Mouse (Mus musculus) forebrain, embryonic 14.5 days (tissue): Measurements from ENCODE around the gene Tiam1. TPM values are rescaled to one million over a fixed set of nuclear protein-coding genes. Genes with fewer than 3 reads are reported as not detected.

Experiments
- ATAC-seq: fragments of 200-750 bp; cut with Nextera tagmentation; 2 replicates; pipeline ENCODE4 v1.8.0; 2017; ENCODE audit warnings: mild to moderate bottlenecking, moderate library complexity
- DNase-seq: peaks from one replicate; pipeline ENCODE4 v3.0.0-alpha.2; 2015; ENCODE audit warnings: low spot score
- H3K27ac ChIP-seq: fragments of 300-500 bp; sonication (generic); 2 replicates; pipeline ENCODE4 v1.5.1; 2014; ENCODE audit warnings: low read depth, mild to moderate bottlenecking, control low read depth, low read length, moderate library complexity
- H3K27me3 ChIP-seq: fragments of 300-500 bp; sonication (generic); replicated peaks from 2 replicates; pipeline ENCODE4 v1.6.1; 2014; ENCODE audit warnings: low read length, control low read depth, mixed read lengths; ENCODE audit not compliant: control insufficient read depth, insufficient read depth
- H3K36me3 ChIP-seq: fragments of 300-500 bp; sonication (generic); 2 replicates; pipeline ENCODE4 v1.6.1; 2014; ENCODE audit warnings: low read length, control low read depth; ENCODE audit not compliant: control insufficient read depth, insufficient read depth
- H3K4me1 ChIP-seq: fragments of 300-500 bp; sonication (generic); 2 replicates; pipeline ENCODE4 v1.6.1; 2014; ENCODE audit warnings: antibody characterized with exemption, low read length, control low read depth; ENCODE audit not compliant: control insufficient read depth, insufficient read depth
- H3K4me2 ChIP-seq: fragments of 300-500 bp; sonication (generic); 2 replicates; pipeline ENCODE4 v1.6.1; 2014; ENCODE audit warnings: mild to moderate bottlenecking, control low read depth, low read length
- H3K4me3 ChIP-seq: fragments of 300-500 bp; sonication (generic); 2 replicates; pipeline ENCODE4 v1.5.1; 2014; ENCODE audit warnings: low read depth, low read length, control low read depth
- H3K9ac ChIP-seq: fragments of 300-500 bp; sonication (generic); 2 replicates; pipeline ENCODE4 v1.6.1; 2014; ENCODE audit warnings: mild to moderate bottlenecking, low read length, control low read depth, moderate library complexity
- H3K9me3 ChIP-seq: fragments of 300-500 bp; sonication (generic); replicated peaks from 2 replicates; pipeline ENCODE4 v1.6.1; 2016; ENCODE audit warnings: low read length, control low read depth, mixed read lengths; ENCODE audit not compliant: control insufficient read depth
- WGBS: fragments of 180-500 bp; shearing (Covaris S2); extraction: QIAGEN DNeasy Blood & Tissue Kit; methylation state at CpG from one replicate; pipeline ENCODE4 v1.1.7; 2014; 5-methylcytosine and 5-hydroxymethylcytosine counted together
- polyA plus RNA-seq: library from polyadenylated mRNA; unstranded; fragments of >200 nt; fragmentation: Nextera tagmentation; extraction: Ambion mirVana; gene quantifications from 2 replicates; pipeline ENCODE4 v1.2.1, GENCODE M21; 2014

The Tiam1 gene
- polyA plus RNA-seq, 1 experiment from 2014 or later = 22.4 TPM

DNA sequence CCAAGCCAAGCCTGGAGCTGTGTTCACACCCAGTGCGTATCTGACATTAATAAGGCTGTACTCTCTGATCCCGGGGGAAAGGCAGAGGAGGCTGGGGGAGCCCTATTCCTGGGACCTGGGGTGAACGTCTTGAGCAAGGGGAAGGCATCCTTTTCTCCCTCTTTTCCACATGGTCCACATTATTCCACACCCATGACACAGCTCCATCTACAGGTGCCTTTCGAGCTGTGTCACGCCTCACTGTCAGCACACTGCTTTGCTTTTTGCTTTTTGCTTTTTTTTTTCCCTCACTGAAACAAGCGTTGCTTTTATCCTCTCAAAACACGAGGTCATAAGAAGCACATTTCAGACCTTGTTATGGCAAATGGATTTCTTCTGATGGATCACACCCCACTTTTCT lies 11.5 kb upstream of the Tiam1 start:
- H3K27me3 ChIP-seq = no peaks in the 10 kb centered on the region
- no peaks in the 10 kb centered on the region for H3K36me3 ChIP-seq
- no peaks in the 10 kb centered on the region for H3K9me3 ChIP-seq
- ATAC-seq (0 out of 2 replicates have a peak, but pooled peaks have one; percentile 34), DNase-seq (peak; percentile 23)
- H3K4me3 ChIP-seq = no peak overlapping the region
- H3K4me1 ChIP-seq = no peaks in the 10 kb centered on the region
- 58% methylated on average over 7 of the region's 7 CpGs for WGBS
- H3K4me2 ChIP-seq = no peak overlapping the region
- no peak overlapping the region for H3K27ac ChIP-seq
- no peak overlapping the region for H3K9ac ChIP-seq

DNA sequence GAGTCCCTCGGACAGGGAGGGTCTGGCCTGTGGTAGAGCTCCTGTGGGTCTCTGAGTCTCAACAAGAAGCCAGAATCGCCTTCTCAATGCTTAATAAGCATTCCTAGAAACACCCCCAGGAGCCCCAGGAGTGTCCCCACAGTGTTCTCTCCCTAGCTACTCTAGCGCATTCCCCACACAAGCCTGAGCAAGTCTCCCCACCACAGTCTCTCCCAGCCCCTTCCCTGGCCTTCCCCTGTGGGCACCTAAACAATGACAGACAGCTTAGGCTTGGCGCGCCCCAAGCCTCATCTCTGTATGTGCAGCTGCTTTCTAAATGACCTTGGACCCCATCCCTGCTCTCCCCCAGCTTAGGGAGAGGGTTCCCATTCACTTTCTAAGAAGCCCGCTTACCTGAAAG lies 7.3 kb upstream of the Tiam1 start:
- Histone ChIP-seq H3K9me3 (no peaks in the 10 kb centered on the region), H3K9ac (no peak overlapping the region), H3K36me3 (no peaks in the 10 kb centered on the region), H3K4me1 (no peaks in the 10 kb centered on the region), H3K27ac (no peak overlapping the region), H3K27me3 (no peaks in the 10 kb centered on the region), H3K4me2 (no peak overlapping the region), H3K4me3 (no peak overlapping the region)
- no peak for DNase-seq
- ATAC-seq = no peak
- 80% methylated on average over 6 of the region's 6 CpGs for WGBS

DNA sequence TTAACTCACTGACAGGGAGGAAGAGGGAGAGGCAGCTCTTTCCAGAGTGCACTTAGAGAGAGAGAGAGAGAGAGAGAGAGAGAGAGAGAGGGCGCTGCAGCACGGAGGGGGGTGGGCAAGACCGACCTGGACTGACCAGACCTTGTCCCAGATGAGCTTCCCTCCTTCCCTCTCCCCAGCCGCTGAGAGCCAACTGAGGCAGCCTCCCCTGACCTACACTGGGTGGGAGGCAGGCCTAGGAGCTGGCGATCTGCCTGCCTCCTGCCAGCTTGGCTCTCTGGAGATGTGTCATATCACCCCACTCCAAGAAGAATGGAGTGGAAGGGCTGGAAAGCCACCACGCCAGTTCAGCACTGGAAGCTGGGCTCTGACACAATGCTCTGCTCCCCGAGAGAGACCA lies 6.6 kb upstream of the Tiam1 start:
- 60% methylated on average over 7 of the region's 7 CpGs for WGBS
- no peaks in the 10 kb centered on the region for H3K27me3 ChIP-seq
- no peaks in the 10 kb centered on the region for H3K9me3 ChIP-seq
- no peak; the same call in 1 of the 2 replicates for ATAC-seq
- no peaks in the 10 kb centered on the region; the same call in 1 of the 2 replicates for H3K4me1 ChIP-seq
- H3K27ac ChIP-seq = no peak overlapping the region
- DNase-seq = no peak
- no peak overlapping the region for H3K9ac ChIP-seq
- H3K4me2 ChIP-seq = no peak overlapping the region
- no peak overlapping the region for H3K4me3 ChIP-seq
- H3K36me3 ChIP-seq = no peaks in the 10 kb centered on the region

DNA sequence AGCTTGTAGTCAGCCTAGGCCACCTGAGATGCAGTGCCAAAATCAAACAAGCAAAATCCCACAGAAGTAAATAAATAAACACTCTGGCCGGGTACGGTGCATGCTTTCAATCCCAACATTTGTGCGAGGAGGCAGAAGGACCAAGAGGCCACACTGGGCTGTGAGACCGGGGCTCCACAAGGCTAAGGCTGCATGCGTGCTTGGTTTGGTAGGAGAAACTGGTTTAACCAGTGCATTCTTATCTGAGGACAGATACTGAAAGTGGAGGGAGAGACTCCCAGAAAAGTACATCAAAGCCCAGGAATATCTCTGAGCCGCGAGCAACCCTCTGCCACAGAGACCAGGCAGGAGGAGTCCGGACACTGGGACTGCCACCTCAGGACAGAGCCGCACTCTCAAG lies 5.8 kb upstream of the Tiam1 start:
- WGBS = 92% methylated on average over 9 of the region's 9 CpGs
- no peaks in the 10 kb centered on the region for H3K27me3 ChIP-seq
- H3K36me3 ChIP-seq = no peaks in the 10 kb centered on the region
- ATAC-seq (no peak), DNase-seq (no peak)
- no peak overlapping the region for H3K9ac ChIP-seq
- no peak overlapping the region for H3K4me3 ChIP-seq
- no peaks in the 10 kb centered on the region for H3K9me3 ChIP-seq
- peaks cover 6% of the 10 kb centered on the region for H3K4me1 ChIP-seq
- H3K27ac ChIP-seq = no peak overlapping the region
- no peak overlapping the region for H3K4me2 ChIP-seq

DNA sequence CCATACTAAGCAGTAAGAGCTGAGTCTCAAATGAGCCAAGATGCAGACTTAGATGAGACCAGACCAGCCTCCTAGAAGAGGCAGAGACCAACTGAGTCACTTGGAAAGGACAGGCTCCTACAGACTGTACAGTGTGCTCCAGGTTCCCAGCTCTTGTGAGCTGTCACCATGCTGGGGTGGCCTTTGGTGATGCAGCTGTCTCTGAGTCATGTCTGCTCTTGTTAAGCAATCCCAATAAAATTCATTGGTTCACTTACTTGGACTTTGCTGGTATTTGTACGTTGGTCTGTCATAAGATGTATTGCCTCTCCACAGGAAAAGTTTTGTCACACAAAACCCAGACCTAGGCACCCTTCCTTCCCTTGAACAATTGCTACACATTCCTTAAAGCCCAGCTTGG lies 1.7 kb upstream of the Tiam1 start:
- peak overlapping the region; percentile 74; the same call in 1 of the 2 replicates for H3K4me2 ChIP-seq
- no peaks in the 10 kb centered on the region for H3K27me3 ChIP-seq
- H3K36me3 ChIP-seq = no peaks in the 10 kb centered on the region
- H3K4me1 ChIP-seq = peaks cover 6% of the 10 kb centered on the region
- DNase-seq = no peak
- WGBS = 100% methylated on average over 1 of the region's 1 CpGs
- no peaks in the 10 kb centered on the region for H3K9me3 ChIP-seq
- H3K4me3 ChIP-seq = no peak overlapping the region
- ATAC-seq = no peak
- H3K27ac ChIP-seq = no peak overlapping the region
- no peak overlapping the region; the same call in 1 of the 2 replicates for H3K9ac ChIP-seq

DNA sequence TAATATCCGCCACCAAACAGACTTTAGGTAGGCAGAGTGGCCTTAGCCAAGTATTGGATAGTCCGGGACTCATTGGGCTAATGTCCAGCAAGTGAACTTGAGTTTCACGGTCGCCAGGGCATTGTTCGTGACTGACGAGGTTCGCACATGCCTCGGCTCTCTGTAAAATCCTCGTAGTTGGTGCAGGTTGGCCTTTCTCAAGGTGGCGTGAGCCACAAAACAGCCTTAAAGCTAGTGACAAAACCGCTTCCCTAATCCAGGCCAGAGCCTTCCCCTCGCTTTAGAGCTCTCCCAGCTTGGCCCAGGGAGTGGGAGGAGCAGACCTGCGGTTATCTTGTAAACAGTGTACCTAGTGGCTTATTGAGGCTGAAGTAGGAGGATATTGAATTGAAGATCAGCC lies 972 bp upstream of the Tiam1 start:
- Histone ChIP-seq H3K27me3 (no peaks in the 10 kb centered on the region), H3K9me3 (no peaks in the 10 kb centered on the region), H3K4me3 (peak overlapping the region; percentile 72), H3K4me2 (peak overlapping the region; percentile 74), H3K27ac (peak overlapping the region; percentile 94), H3K4me1 (peaks cover 6% of the 10 kb centered on the region), H3K36me3 (no peaks in the 10 kb centered on the region), H3K9ac (peak overlapping the region; percentile 86)
- DNase-seq (no peak), ATAC-seq (no peak)
- WGBS = 5% methylated on average over 13 of the region's 13 CpGs

DNA sequence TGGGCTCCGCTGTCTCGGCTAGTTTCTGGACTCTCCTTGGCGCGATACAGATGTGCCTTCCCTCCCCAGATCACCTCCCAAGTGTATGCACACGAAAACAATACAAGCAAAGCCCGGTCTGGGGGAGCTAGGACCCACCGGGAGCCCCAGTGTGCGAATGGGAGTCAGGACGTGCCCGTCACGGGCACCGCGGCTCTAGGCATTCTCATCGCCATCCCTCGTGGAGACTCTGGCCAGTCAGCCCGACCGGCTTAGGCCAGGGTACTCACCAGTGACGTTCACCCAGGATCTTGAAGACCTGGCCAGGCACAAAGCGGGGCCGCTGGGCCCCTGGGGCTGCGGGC lies 181 bp downstream of the Tiam1 start:
- Histone ChIP-seq H3K27ac (peak overlapping the region; percentile 94), H3K4me2 (peak overlapping the region; percentile 74), H3K9ac (peak overlapping the region; percentile 86), H3K36me3 (no peaks in the 10 kb centered on the region), H3K4me1 (peaks cover 6% of the 10 kb centered on the region), H3K4me3 (peak overlapping the region; percentile 72), H3K27me3 (no peaks in the 10 kb centered on the region), H3K9me3 (no peaks in the 10 kb centered on the region)
- WGBS = under 1% methylated on average over 21 of the region's 21 CpGs
- ATAC-seq (peak; percentile 56), DNase-seq (no peak)

DNA sequence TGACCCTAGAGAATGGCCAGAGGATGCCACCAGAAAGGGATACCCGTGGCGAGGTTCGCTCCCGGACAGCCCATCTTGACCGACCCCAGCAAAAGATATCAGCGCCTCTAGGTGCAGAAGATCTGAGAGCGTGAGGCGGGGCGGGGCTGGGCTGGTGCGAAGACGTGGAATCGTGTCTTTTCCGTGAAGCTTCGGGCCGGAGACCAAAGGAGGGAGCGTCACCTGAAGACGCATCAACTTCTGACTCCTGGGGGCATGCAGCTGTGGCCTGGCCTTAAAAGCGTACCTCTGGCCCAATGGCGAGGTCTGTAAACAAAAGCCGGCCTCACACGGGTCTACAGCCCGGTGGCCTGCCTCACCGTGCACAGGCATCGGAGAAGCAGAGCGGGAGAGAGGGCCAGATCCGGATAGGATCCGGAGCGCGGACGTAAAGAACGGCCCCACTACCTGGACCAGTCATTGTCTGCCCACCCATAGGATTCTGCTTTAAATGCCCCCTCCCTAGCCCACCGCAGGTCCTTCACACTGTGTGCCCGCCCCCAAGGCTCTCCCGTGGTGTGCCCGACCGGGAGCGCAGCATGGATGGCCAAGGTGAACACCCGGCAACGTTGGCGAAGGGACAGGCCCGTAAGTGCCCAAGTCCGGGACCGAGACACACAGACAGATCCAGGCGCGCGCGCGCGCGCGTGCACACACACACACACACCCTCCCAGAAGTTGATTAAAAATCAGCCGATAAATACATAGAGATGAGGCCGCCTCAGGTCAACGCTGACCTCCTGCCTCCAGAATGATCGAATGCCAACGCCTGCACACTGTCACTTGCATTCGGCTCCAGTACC lies 774 bp downstream of the Tiam1 start:
- Histone ChIP-seq H3K27me3 (no peaks in the 10 kb centered on the region), H3K4me1 (peaks cover 6% of the 10 kb centered on the region), H3K27ac (peak overlapping the region; percentile 94), H3K9me3 (no peaks in the 10 kb centered on the region), H3K9ac (peak overlapping the region; percentile 86), H3K4me2 (peak overlapping the region; percentile 74), H3K4me3 (peak overlapping the region; percentile 72), H3K36me3 (no peaks in the 10 kb centered on the region)
- ATAC-seq = peak; percentile 0; the same call in 1 of the 2 replicates
- WGBS = under 1% methylated on average over 57 of the region's 57 CpGs
- peak; percentile 71 for DNase-seq

DNA sequence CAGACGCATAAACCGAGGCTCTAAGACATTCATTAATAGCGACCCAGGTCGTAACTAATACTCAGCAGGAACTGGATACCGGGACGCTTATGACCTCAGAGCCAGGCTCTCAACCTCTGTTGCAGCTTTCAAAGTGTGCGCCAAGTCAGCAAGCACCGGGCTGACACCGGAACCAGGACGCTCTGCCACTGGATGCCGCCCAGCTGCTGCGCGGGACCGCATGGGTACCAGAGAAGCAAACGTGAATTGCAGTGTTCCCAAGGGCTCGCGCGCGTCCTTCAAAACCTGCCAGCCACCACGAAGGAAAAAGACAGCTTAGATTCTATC lies 1.4 kb downstream of the Tiam1 start:
- no peaks in the 10 kb centered on the region for H3K9me3 ChIP-seq
- no peaks in the 10 kb centered on the region for H3K27me3 ChIP-seq
- DNase-seq = peak; percentile 58
- H3K4me1 ChIP-seq = peaks cover 6% of the 10 kb centered on the region
- H3K4me2 ChIP-seq = peak overlapping the region; percentile 74
- peak overlapping the region; percentile 86 for H3K9ac ChIP-seq
- no peaks in the 10 kb centered on the region for H3K36me3 ChIP-seq
- peak overlapping the region; percentile 72 for H3K4me3 ChIP-seq
- ATAC-seq = no peak
- WGBS = 1% methylated on average over 20 of the region's 20 CpGs
- H3K27ac ChIP-seq = 0 out of 2 replicates have a peak overlapping the region, but pooled peaks have one; percentile 94
